Mouse (Mus musculus): Measurements from ENCODE around the gene Fzr1.

Fzr1 gene

DNA sequence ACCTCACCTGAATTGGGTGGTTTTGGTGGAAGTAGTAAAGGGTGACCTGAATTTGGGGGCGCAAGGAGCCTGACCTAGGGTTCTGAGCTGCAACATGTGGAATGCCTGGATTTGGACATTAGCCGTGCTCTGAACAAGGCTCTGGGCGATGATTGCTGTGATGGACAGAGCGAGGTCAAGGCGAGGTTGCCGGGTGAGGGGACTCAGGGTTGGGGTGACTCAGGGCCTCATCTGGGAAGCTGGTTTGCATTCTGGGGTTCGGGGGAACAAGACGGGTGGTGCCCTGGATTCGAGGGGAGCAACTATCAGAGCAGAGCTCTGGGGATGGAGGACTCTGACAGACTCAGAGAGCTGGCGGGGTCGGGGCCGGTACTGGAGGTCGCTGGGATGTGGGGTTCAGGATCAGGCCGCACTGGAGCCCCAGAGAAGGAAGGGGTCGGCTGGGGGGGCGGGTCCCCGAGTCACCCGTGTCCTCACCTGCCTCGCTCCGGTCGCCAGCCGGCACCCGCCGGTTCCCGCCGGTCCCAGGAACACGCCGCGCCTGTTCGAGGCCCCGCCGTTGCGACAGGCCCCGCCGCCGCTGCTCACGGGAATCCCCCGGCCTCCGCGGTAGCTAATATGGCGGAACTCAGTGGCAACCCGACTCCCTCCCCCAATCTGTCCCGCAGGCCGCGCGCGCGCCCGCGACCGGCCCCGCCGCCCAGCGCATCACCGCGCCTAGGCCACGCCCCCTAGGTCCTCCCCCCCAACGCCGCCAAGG is at the start of gene Fzr1:
Fzr1 (minus strand) TSS at position 724 of the 760 bp plus-strand sequence.
- in situ Hi-C loops (cut with MboI, MseI) = no loop called here

DNA sequence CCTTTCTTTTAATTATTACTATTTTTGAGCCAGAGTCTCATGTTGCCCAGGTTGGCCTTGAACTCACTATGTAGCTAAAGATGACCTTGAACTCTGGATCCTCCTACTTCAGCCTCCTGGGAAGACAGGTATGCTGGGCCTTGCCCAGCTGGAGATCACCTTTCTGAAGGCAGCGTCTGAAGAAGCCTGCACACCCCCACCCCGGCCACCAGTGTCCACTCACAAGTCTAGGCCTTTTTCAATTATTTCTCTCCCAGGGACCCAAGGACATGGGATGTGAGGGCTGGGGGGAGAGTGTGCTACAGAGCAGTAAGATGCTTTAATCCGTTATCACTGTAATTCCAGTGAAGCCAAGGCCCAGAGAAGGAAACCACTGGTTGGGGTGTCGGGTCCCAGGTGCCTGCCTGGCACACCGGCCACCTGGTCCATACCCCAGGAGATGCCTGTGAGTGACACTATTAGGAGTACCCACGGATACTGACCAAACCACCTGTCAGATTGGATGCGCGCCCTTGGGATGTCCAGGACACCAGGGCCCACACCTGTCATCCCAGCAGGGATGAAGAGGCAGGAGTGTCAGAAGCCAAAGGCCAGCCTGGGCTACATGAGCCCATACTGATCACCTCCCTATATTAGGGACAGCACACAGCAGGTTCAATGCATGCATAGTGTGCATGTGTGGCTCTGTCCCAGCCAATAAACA is 49.6 kb upstream of the Fzr1 start:
- in situ Hi-C loops (cut with MboI, MseI) = loop anchor here (10.0 kb wide), 1 partner anchor 1667 kb away; no protein-coding TSS in a partner anchor

DNA sequence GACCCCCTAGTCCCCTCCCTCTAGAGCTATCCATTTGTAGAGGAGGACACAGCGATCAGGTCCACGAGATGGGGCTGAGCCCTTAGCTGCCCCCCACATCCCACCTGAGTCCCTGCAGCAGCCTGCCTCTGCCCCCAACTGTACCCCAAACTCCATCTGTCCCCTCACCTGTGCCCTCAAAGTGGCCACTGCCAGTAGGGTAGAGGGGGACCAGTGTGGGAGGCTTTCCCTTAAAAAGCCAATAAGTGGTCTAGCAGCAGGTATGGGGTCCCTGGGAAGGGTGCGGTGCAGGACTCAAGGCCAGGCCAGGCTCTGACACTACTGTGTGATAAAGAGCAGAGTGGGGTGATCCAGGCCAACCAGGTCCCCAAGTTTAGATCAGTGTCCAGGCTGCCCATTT is 49.0 kb upstream of the Fzr1 start:
- in situ Hi-C loops (cut with MboI, MseI) = loop anchor here (10.0 kb wide), 1 partner anchor 1667 kb away; no protein-coding TSS in a partner anchor

DNA sequence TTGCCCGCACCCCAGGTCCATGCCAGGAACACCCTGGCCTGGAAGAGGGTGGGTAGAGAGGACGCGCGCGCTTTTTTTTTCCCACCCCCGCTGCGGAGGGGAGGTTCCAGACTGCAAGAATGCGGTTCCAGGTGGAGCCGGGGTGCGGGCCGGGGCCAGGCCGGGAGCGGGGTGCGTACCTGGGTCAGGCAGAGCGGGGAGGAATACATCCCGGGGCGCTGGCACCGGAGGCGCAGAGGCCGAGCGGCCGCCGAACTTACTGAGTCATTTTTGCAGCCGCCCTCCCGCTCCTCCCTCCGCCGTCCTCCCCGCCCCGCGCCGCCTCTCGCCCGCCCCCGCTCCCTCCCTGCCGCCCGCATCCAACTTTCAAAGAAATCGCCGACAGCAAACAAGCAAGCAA is 48.6 kb upstream of the Fzr1 start:
- in situ Hi-C loops (cut with MboI, MseI) = loop anchor here (10.0 kb wide), 1 partner anchor 1668 kb away; no protein-coding TSS in a partner anchor

DNA sequence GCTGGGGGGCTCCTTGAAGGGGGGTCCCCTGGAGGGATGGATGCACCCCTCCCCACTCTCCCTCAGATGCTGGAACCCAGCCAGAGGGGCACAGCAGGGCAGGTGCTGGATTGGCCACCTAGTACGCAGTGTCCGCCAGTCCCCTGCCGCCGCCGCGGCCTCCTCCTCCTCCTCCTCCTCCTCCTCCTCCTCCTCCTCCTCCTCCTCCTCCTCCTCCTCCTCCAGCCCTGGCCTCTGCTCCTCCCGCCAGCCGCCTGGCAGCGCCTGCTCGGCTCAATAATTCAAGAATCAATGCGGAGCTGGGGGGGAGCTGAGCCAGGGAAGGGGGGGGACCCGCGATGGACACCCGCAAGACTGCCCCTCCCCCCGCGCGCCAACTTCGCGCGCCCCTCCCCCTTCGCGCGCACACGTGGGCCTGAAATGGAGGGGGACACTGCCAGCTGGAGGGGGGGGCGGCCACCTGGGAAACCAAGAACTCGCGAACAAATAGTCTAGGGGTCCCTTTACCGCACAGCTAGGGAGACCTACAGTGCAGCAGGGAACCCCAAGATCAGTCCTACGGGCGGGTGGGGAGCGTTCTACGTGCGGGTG is 47.9 kb upstream of the Fzr1 start:
- in situ Hi-C loops (cut with MboI, MseI) = loop anchor here (10.0 kb wide), 1 partner anchor 1669 kb away; no protein-coding TSS in a partner anchor

DNA sequence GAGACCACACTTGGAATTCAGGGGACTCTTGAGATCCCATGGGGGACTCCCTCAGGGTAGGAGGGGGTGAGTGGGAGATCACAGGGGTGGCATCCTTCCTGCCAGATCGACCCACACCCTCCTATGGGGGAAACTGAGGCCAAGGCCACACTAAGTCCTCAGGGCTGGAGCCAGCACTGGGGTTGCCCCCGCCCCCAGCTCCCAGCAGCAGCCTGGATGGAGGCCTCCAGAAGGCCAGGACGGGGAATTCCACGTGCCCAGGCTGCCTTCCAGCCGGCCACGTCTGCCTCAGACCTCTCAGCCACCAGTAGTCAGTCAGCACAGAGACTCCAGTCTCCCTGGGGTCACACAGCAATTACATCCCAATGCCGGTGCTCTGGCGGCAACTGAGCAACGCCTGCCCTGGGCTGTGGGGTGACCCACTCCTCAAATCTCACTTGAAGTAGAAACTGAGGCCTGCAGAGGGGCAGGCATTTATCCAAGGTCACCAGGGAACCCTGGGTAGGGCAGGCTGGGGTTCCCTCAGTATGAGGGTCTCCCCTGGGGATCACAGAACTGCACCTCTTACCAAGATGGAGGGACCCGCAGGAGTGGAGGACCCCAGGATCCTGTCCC is 47.0 kb upstream of the Fzr1 start:
- in situ Hi-C loops (cut with MboI, MseI) = loop anchor here (10.0 kb wide), 1 partner anchor 1669 kb away; no protein-coding TSS in a partner anchor

DNA sequence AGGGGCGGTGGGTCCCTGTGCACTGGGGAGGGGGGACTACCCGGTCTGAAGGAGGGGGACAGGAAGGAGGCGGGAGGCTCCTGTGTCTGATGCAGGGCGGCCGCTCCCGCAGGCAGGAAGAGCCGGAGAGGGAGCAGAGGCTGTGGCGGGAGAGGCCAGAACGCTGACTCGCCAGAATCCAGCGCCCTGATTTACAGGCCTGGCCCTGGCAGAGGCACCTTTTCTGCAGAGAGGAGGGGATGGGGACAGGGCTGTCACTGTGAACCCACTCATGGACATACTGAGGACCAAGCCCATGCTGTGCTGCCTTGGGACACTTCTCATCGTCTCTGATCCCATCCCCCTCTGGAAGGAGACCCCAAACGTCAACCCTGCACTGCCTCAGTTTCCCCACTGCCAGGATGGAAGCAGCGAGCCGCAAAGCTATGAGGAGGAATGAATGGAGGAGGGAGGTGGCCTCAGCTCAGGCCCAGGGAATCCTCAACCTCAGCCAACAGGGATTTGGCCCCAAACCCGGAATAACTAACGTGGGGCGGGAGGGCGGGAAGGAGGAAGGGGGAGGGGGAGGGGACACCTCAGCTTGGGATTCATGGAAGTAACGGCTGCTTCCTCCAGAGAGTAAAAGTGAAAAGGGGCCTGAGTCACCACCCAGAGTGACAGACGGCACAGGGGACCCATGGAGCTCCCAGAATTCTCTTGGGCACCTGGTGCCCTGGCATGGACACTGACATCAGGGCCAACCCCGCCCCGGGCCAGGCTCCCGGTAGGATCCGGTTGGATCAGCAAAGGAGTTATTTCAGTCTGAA is 46.1 kb upstream of the Fzr1 start:
- in situ Hi-C loops (cut with MboI, MseI) = loop anchor here (10.0 kb wide), 1 partner anchor 1670 kb away; no protein-coding TSS in a partner anchor

DNA sequence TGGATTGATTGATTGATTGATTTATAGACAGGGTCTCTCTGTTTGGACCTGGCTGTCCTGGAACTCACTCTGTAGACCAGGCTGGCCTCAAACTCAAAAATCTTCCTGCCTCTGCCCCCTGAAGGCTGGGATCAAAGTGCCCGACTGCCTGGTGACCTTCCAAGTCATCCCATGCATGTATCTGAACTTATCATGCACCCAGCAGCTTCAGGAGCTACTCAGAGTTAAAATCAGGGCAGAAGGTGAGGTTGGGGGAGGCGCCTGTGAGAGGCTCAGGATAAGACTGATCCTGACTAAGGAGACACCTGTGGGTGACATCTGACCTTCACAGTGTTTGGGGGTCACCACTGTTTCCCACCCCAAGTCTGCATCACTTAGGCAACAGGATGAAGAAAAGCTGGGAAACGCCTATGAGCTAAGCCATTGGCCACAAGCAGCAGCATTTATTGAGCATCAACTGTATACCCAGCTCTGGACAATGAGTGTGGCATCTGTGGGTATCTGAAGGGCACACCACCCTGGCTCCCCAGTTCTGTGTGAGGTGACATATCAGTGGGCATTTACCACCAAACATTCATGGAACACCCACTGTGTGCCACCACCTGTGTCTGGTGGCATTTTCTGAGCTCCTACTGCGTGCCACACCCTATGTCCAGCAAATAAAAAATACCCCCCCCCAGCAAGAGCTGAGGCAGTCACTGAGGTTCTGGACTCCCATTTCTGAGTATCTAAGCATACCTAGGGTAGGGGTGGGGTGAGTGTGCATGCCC is 45.3 kb upstream of the Fzr1 start:
- in situ Hi-C loops (cut with MboI, MseI) = loop anchor here (10.0 kb wide), 1 partner anchor 1671 kb away; no protein-coding TSS in a partner anchor

DNA sequence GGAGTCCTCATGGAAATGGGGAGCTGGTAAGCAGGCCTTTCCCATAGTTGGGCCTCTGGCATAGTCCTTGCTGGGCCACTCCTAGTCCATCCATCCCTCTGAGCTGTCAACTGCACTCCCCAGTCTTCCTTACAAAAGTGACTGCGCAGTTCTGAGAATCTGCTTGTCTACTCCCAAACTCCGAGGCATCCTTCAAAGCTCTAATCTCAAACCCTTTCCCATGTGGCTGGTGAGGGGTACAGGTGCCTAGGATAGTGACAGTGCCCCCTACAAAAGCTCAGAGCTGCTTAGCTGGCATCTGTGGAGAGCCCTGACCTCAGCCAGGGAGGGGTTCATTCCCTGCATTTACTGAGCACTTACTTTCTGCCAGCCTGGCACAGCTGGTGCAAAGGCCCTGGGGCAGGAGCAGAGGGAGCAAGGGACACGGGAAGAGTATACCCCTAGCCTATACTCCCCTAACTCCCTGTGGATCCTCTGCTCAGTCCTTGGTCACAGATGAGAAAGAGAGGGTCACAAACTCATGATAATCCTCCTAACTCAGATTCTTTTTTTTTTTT is 44.4 kb upstream of the Fzr1 start:
- in situ Hi-C loops (cut with MboI, MseI) = loop anchor here (10.0 kb wide), 1 partner anchor 1672 kb away; no protein-coding TSS in a partner anchor

DNA sequence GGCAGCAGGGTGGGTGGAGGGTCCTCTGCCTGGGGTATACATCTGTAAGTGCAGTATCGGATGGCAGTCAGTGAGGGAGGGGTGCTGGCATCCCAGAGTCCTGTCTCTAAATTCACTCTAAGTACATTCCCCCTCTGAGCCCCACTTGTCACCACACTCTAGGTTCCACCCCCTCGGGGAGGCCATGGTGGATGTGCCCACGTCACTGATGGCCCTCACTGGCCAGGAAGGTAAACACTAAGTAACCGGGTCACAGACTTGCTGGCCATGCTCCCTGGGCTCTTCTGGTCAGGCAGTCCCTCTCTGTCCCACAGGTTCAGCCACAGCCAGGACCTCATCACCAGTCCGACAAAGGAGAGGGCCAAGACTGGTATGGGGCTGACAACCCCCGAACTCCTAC is 43.9 kb upstream of the Fzr1 start:
- in situ Hi-C loops (cut with MboI, MseI) = loop anchor here (10.0 kb wide), 1 partner anchor 1673 kb away; no protein-coding TSS in a partner anchor

DNA sequence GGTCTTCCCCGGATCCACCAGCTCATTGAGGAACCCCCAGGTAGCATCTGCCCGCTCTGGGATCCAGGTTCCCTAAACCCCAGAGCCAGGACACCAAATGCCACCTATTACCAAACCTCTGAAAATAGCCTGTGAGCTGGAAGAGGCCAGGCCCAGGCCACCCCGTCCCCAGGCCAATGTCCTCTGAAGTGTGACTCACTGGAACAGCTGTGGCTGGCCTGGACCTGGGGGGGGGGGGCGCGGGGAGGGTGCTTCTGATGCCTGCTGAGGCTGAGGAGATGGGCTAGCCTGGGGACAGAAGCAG is 43.4 kb upstream of the Fzr1 start:
- in situ Hi-C loops (cut with MboI, MseI) = loop anchor here (10.0 kb wide), 1 partner anchor 1673 kb away; no protein-coding TSS in a partner anchor

DNA sequence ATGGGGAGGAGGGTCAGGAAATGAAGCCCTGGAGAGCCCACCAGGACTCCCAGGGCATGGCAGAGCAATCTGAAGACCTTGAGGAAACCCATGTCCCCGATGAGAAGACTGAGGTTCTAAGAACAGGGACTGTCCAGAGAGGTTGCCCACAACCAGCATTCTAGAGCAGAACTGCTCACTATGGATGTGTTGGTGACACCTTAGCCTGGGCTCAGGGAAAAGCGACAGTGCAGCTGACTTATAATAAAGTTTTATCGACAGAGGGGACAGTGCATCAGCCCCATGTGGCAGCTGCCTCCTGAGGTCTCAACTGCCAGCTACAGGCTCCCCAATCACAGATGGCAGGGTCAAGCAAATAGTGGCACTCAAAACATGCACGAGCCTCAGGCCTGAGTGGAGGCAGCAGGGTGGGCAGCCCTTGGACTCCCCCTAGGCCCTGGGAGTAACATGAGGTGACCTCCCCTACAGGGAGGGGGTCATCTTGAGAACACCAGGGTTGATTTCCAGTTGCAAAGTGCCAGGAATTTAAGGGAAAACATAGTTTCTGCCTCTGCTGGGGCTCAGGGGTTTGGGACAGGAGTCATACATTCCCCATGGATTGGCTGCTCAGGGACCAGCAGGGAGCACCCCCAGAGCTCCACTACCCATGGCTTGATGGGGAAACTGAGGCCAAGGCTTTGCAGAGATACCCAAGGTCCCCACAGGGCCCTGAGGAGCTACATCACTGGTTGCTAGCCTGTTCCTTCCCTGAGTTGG is 42.9 kb upstream of the Fzr1 start:
- in situ Hi-C loops (cut with MboI, MseI) = loop anchor here (10.0 kb wide), 1 partner anchor 1674 kb away; no protein-coding TSS in a partner anchor

DNA sequence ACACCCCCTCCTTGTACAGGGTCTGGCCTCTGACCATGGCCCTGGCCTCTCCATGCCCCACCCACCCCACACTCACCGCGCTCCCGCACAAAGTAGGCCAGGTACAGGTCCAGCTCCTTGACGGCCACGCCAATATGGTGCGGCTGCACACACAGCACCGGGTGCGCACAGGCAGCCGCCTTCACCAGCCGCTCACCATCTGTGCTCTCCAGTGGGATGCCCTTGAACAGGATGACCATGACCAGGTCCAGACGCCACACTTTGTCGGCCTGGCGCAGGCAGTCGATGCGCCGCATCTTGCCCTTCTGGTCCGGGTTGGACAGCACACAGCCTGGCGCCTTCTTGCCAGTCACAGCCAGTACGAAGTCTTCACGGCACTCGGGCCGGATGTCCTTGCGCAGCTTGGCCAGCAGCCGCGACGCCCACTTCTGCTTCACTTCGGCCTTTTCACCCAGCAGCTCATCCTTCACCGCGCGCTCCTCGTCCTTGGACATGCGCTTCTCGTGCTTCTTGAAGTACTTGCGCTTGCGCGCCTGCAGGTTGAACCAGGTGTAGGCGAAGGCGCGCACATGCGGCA is 42.0 kb upstream of the Fzr1 start:
- in situ Hi-C loops (cut with MboI, MseI) = loop anchor here (10.0 kb wide), 1 partner anchor 1675 kb away; no protein-coding TSS in a partner anchor

DNA sequence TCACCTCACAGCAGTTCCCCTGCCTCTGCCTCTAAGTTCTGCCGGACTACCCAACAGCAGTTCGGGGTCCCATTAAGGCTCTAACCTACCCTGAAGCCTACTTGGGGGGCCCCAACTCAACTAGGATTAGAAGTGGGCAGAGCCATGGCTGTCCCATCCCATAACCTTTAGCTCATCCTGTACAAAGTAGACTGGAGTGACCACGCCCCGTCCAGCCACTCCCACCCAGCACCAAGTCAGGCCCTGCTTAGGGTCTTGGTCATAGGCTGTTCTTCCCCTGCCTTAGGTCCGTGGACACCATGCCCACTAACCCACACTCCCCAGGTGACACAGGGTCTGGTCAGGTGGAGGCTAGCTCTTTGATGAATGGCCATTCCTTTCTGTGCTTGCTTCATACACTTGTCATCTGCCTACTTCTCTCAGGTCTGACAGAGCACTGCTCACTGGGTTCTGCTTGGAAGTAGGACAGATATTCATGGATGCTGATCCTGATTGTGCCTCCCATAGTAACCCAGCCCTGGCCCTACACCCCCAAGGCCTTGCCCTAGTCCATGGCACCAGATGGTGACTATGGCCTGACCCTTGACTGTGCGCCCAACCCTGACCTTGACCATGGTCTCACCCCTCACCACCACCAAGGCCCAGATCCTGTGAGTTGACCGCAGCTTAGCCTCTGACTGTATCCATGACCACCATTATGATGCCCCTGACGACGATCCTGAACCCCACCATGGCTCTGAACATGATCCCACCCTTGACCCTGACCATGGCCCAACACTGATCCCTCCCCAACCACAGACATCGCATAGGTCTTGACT is 41.0 kb upstream of the Fzr1 start:
- in situ Hi-C loops (cut with MboI, MseI) = no loop called here

DNA sequence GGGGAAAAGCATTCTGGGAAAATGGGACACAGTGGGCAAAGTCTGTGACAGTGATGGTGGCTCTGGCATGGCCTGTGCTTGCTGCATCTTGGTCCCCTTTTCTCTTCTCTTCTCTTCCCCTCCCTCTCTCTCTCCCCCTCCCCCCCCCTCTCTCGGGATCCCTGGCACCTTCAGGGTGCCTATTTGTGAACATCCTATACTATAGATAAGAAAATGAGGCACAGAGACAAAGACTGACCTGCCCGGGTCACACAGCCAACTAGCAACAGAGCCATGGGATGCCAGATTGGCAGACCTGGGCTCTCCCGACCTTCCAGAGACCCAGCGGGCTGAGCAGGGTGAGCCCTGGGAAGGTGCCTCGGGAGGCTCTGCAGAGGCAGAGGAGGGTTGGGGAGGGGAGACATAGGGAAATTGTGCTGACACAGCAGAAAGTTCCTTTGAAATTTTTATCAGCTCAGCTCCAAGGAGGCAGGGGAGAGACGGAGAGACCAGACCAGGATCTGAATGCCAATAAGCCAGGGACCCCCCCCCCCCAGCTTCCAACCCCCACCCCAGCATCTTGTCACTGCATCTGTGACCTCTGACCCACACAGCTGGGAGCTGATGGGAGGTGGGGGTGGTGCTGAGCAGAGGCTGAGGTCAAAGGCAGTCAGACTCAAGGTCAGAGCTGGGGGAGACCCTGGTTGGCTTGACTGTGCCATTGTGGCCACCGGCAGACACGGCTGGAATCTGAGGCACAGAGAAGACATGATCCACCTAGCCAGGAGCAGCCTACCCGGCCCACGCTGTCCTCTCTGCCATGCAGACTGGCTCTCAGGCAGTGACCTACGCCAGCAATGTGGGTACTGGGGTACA is 40.1 kb upstream of the Fzr1 start:
- in situ Hi-C loops (cut with MboI, MseI) = no loop called here
